Mouse (Mus musculus) brain, adult 2 months (tissue): ENCODE data around the gene Ccrl2.

Experiments used
- DNase-seq: peaks from one replicate; pipeline ENCODE4 v3.0.0; 2011; ENCODE audit warnings: low read depth, low spot score

Ccrl2 gene

DNA sequence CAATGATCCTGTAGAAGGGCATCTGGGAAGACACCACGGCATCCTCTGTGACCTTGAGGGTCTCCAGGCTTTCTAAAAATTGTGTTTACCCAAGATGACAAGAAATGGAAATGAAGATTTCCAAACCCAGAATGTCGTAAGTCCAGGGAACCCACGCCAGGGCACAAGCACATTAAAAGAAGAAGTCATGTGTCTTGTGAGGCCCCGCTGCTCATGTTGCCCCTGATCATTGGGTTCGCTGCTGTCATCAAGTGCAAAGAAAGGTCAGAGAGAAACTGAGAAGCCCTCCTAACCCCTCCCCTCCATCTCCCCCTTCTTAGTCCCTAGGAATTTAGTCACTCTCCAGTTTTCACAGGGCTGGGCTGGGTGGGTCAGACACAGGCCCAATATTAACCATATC lies 5.5 kb upstream of the Ccrl2 start:
- no peak for DNase-seq

DNA sequence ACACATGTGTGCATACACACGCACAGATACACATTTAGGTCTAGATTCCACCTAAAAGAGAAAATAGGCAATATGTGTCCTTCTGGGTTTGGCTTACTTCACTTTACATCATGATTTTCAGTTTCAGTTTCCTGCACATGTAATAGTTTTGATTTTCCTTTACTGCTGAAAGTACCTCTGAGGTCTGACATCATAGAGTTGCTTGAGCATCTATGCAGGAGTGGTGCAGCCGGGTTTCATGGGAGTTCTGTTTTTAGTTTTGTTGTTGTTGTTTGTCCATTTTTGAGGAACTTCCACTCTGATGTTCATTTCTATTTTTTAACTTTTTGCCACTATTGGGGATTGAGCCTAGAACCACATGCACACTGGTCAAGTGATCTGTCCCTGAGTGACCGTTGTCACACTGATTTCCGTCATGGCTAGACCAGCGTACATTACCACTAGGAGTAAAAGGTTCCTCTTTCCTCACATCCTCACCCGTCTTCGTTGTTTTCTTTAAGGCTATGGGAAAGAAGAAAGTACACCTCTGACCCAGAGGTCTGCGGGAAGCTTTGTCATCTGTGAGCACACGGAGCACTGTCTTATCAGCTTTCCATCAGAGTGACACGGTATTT lies 1.7 kb upstream of the Ccrl2 start:
- DNase-seq: no peak

DNA sequence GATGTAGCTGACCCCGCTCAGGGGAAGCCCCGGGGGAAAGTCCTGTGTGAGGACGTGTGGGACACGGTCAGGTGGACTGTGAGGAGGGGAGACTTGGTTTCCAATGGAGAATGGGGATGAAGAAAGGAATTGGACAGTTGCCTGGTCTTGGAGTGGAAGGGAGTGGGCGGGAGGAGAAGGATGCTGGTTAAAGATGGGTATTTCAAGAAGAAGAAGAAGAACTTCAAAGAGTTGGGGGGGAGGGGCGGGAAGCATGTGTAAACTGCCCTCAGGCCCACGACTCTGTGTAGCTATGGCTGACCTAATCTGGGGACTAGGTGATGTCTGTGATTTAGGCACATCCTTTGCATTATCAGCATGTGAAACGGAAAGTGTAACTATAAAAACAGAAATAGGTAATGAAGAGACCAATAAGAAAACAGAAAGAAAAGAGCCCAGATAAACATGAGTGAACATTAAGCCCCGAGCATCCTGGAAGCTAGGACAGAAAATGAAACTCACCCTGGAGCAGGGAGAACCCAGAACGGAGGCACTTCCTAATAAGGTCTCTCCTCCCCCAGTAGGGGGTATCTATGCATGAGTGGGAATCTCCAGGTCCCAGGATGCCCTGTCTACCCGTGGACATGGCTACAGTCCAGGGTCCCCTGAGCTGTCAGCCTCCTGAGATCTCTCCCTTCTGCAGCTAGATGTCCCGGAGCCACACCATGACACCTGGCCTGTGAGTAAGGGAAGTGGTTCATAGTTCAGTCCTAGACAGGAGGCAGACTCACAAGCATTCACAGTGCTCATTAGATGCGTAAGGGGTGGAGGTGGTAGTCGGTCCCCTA lies 438 bp upstream of the Ccrl2 start:
- DNase-seq: no peak

DNA sequence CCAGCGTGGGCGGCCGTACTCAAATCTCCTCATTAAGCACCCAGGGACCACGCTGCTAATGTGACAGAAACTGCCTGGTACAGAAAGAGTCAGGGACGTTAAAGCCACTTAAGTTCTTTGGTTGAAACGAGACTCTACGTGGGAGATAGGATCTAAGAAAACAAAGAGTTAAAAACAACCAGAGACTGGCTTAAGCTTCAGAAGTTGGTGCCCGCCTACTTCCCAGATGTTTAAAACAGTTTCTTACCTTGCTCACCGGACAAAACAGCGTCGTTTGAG lies 861 bp downstream of the Ccrl2 start:
- no peak for DNase-seq

DNA sequence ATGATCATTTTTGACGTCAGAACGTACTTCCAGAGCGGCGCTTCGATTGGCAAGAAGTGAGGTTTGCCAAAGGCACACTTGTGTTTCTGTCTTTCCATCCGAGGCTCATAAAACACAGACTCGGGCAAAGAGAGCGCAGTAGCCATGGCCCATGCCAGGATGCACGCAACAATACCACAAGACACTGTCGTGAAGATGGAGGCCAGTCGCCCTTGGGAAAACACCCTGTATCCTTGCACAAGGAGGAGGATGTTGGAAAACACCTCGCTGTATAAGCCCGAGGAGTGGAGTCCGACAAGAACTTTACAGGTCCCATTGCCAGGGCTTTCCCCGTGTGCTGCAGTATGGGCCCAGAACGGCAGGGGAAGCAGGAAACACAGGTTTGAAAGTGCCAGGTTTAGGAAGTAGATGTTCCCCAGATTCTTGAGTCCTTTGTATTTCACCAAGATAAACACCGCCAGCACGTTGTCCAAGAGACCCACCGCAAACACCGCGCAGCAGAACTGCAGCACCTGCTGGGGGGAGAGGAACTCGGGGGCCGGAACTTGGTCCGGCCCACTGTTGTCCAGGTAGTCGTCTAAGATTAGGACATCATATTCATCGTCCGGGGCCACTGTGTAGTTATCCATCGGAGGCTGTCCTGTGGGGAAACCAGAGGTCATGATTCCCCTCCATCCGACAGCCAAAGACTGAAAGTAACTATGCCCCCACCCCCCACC lies 1.4 kb downstream of the Ccrl2 start:
- DNase-seq: no peak

DNA sequence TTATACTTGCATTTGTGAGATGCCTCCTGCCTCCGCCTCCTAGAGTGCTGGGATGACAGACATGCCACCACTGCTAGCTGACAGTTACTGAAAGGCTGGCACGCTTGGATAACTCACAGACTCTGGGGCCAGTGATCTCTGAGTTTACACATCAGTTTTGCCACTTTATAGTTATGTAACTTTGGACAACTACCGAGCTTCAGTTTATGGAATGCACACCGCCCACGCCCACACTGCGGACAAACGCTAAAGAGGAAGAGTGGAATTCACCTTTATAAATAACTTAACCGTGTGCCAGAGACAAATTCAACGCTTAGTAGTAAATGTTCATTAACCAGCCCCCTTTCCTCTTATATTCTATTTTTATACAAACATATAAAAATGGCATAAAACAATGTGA lies 2.4 kb downstream of the Ccrl2 start:
- DNase-seq: no peak

DNA sequence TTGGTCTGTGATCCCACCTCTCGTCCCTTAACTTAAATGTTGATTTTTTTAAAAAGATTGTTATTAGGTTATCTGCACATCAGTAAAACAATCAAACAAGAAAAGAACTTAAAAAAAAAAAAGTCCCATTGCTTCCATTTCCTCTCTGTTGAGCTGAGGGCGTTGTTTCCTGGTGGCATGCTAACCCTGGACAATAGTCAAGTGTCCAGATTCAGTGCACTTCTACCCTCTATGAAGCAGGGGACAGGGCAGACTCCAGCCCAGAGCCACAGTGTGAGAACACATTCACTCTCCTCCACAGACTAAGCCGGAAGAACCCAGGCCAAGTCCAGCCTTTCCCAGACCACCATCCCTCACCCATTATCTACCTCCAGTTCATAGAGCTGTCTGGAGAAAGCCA lies 8.9 kb downstream of the Ccrl2 start:
- no peak for DNase-seq

DNA sequence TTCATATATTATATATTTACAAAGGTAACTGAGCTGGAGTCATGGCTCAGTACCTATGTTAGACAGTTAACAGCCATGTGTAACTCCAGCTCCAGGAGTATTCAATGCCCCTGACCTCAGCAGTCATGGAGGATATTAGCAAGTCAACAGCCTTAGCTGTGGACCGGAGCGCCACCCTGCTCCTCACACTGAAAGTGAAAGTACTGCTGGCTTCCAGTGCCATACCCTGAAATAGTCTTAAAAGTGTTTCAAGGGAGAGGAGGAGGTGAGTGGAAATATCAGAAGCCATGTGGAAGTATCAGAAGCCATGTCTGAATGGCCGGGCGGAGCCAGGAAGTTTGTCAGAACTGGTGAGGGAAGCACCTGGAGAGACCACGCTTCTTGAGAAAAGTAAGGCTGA lies 10.1 kb downstream of the Ccrl2 start:
- DNase-seq: no peak

DNA sequence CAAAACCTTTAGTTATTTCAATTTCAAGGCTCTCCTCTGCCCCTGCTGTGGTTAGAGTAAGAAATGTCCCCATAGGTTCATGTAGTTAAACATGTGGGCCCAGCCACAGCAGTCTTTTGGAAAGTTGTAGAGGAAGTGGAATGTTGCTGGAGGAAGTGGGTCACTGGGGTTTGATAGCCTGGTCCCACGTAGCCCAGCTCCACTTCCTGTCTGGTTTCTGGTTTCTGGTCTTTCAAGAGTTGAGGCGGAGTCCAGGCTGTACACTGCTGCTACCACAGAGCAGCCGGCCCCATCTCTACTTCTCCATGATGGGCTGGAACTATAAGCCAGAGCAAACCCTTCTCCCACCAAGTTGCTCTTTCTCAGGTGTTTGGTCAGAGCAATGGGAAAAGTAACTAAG lies 11.1 kb downstream of the Ccrl2 start:
- DNase-seq: peak; percentile 12

DNA sequence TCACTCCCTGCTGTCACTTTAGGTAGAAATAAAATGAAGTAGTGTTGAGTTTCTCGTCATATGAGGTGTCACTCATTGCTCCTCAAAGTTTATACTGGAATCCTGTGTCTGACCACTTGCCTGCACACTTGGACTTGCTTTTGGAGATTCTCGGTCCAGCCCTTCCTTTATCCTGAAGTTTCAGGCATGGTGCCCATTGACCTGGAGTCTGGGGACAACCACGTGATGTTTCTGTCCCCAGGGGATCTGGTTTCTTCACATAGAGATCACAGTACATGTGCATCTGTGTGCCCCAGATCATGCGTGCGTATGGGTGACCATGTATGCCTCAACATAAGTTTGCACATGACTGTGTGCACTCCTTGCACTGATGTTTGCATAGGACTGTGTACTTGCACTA lies 15.1 kb downstream of the Ccrl2 start:
- no peak for DNase-seq

DNA sequence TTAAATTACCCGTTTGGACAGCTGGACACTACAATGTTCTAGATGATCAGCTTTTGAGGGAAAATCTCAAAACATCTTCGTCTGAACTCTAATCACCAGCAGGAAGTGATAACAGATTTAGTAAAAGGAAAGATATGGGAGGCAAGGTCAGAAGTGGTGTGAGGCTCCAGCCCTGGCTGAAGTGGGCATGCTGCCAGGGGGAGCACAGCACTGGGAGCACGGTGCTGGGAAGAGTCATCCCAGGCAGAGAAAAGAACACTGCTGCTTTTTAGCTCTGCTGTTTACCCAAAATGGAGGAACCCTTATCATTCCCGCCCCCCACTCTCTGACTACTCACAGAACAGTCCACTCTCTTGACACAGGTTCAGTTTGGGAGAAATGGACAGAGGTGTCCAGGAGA lies 17.4 kb downstream of the Ccrl2 start:
- DNase-seq: no peak

DNA sequence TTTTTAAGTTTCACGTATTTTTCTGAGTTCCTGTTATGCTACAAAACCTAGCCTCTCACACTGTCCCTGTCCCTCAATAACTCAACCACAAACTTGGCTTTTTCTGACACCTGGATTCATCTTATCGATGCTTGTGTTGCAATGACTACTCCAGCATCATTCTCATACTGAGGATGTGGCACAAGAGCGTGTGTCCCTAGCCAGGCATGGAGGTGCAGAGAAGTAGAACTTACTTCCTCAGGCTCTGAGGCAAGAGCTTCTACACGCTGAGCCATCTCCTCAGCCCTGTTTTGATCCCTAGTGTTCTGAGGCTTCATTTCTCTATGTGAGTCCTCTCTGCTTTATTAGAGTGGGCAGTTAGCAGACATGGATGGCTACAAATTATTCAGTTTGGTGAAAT lies 23.6 kb downstream of the Ccrl2 start:
- DNase-seq: no peak

DNA sequence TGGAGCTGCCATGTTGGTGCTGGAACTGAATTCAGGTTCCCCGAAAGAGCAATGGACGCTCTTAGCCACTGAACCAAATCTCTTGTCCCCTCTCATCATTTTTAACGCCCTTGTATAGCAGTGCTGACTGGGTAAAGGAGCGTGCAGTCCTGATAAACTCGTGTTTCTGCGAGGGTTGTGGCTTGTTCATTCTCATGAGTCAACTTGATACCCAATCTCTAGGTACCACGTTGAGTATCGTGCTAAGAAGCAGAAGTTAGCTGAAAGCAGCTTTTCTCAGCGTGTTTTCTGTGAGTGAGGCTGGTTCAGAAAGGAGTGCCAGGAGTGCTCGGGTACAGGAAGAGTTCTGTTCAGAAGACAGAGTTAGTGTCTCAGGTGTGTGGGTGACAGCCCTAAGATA lies 30.5 kb downstream of the Ccrl2 start:
- DNase-seq: no peak

DNA sequence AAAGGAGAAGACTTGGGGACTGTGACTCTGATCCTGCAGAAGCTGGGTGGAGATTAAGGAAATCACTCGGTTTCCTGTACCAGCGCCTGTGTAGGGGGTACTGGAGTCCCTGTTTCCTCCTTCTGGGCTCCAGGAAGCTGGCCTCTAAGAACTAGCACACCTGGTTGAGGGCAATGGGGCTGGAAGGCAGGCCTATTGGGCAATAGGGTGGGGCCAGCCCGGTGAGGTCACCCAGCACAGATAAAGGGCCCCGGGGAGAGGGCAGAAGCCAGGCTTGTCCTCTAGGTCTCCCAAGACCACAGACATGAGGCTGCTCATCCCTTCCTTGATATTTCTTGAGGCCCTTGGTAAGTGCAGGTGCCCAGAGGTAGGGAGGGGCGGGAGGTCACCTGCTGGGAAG lies 38.3 kb downstream of the Ccrl2 start, which contains the start of gene Ltf:
TSS of gene Ltf (plus strand) at position 250 of the 400 bp plus-strand sequence.
- DNase-seq: no peak

DNA sequence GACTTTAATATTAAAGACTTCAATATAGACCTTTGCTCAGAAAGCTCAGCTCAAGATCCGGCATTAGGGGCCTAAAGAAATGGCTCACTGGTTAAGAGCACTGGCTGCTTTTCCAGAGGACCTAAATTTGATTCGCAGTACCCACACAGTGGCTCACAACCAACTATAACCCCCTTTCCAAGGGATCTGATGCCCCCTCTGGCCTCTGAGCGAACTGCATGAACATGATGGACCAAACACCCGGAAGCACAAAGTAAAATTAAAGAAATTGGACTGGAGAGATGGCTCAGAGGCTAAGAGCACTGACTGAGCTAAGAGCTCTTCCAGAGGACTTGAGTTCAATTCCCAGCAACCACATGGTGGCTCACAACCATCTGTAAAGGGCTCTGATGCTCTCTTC lies 41.7 kb downstream of the Ccrl2 start:
- no peak for DNase-seq

DNA sequence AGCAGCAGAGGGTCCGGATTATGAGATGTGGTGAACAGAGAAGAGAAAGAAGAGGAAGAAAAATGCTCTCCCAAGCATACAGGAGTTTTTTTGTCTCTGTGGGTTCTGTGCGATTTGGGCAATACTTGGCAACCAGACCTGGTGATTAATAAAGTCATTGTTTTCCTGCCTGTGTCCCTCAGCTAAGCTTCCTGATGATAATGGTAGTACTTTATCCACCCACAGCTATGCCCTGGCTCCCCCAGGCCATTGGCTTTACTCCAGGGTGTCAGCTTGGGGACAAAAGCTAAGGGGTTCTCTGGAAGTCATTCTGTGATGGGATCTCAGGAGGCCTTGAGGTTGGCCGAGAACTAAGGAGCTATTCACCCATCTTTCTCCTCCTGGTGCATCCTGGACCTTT lies 45.3 kb downstream of the Ccrl2 start:
- DNase-seq: peak; percentile 14

DNA sequence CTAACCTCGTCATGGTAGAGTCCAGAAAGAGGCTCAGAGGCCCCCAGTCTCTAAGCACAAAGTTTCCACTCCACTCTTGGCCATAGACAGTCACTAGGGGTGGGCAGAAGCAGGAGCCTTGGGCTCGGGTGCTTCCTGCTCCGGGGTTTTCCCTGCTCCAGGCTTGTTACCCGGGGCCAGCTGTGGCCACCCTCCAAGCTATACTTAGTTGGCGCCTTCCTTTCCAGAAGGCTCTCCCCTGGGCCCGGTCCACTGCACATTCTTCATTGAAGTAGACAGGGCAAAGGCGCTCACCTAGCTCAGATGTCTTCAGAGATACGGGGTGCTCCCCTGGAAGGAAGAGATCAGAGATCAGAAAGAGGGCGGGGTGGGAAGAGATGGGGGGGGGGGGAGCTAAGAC lies 45.8 kb downstream of the Ccrl2 start:
- no peak for DNase-seq

DNA sequence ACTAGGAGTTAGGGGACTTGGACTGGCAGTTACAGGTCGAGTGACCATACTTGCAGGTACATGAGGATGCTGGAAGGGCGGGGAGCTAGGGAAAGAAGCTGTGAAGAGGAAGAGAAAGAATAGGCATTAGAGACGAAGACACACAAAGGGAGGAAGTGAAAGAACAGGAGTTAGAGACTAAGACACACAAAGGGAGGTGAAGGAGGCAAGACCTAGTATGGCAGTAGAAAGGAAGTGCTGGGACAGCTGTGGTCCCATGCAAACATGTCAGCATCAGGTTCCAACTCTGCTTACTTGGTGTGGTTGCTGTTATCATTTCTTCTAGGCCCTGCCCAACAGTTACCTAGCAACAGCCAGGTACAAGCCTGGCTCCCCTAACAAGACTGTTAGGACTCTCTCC lies 47.6 kb downstream of the Ccrl2 start:
- DNase-seq: no peak

DNA sequence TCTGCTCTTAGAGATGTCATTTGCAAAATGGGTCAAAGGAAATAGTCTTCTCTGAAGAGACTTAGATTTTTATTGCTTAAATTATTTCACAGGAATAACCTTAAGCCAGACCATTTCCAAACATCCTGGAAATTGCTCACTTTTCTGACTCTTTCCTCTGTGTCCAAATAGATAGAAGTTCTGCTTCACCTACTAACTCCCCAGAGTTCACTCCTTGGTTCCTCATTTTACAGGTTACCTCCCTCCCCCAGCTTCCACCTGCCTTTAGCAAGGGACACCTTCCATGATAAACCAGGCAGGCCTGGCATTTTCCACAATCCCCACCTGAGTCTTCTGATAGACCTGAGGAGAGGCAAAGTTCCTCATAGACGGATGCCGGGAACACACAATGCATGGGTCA lies 50.8 kb downstream of the Ccrl2 start:
- no peak for DNase-seq
